ENCODE assay signal across 8 mouse cellular contexts in genomic region chr12:24893777-24894468, GRCm38 (mm10).
DNase-seq lines count a peak whose midpoint lies in the region; ATAC-seq and TF ChIP-seq lines count a peak whose summit lies in the region.

No protein-coding gene starts in this region.

- peaks cover 2% of the 10 kb centered on the region; the same call in 1 of the 2 replicates for H3K36me3 ChIP-seq in heart, adult 2 months (ENCODE audit: control insufficient read depth, insufficient read depth, low read length)
- H3K36me3 ChIP-seq in kidney, adult 2 months (ENCODE audit: control insufficient read depth, insufficient read depth, low read length) = no peaks in the 10 kb centered on the region
- no peaks in the 10 kb centered on the region; the same call in 1 of the 2 replicates for H3K36me3 ChIP-seq in midbrain, embryonic 11.5 days (ENCODE audit: control insufficient read depth, insufficient read depth, low read length)
- no peaks in the 10 kb centered on the region for H3K36me3 ChIP-seq in testis, adult 2 months (ENCODE audit: control insufficient read depth, insufficient read depth, low read length)

- DNase-seq in adrenal gland, postnatal 36 days = peak; percentile 49 to 56
- peak; percentile 74 for DNase-seq in embryo, embryonic 10 days (ENCODE audit: low spot score)
- peak; percentile 21 to 23 for DNase-seq in heart, adult 2 months
- peak; percentile 80 for DNase-seq in kidney, adult 2 months
- peak; percentile 69 for DNase-seq in left cerebral cortex, postnatal 4 days
- peak; percentile 89 for DNase-seq in midbrain, embryonic 11.5 days (ENCODE audit: low spot score, missing footprints)
- DNase-seq in urinary bladder, postnatal 10 days (ENCODE audit: low spot score) = no peak

- ATAC-seq in midbrain, embryonic 11.5 days (ENCODE audit: low FRiP score) = peak; percentile 87

- H3K9me3 ChIP-seq in midbrain, embryonic 11.5 days (ENCODE audit: control insufficient read depth, low read length) = no peaks in the 10 kb centered on the region

- 37% methylated on average over 10 of the region's 10 CpGs for WGBS in heart, adult 2 months
- 22% methylated on average over 10 of the region's 10 CpGs for WGBS in kidney, adult 2 months
- WGBS in midbrain, embryonic 11.5 days = 27% methylated on average over 10 of the region's 10 CpGs

- H3K9ac ChIP-seq in heart, adult 2 months (ENCODE audit: low read depth, low read length) = no peak overlapping the region
- H3K9ac ChIP-seq in midbrain, embryonic 11.5 days (ENCODE audit: low read length) = 0 out of 2 replicates have a peak overlapping the region, but pooled peaks have one; percentile 29

- H3K27me3 ChIP-seq in heart, adult 2 months (ENCODE audit: control insufficient read depth, insufficient read depth, low read length) = no peaks in the 10 kb centered on the region
- H3K27me3 ChIP-seq in kidney, adult 2 months (replicated peaks; ENCODE audit: control insufficient read depth, insufficient read depth, low read length) = no peaks in the 10 kb centered on the region
- H3K27me3 ChIP-seq in midbrain, embryonic 11.5 days (ENCODE audit: control insufficient read depth, insufficient read depth, low read length) = no peaks in the 10 kb centered on the region
- H3K27me3 ChIP-seq in testis, adult 2 months (ENCODE audit: control insufficient read depth, insufficient read depth, low read length) = no peaks in the 10 kb centered on the region

- H3K4me1 ChIP-seq in heart, adult 2 months (ENCODE audit: control insufficient read depth, insufficient read depth, low read length) = peaks cover 11% of the 10 kb centered on the region
- peaks cover 21% of the 10 kb centered on the region for H3K4me1 ChIP-seq in kidney, adult 2 months (ENCODE audit: control insufficient read depth, insufficient read depth, low read length)
- H3K4me1 ChIP-seq in midbrain, embryonic 11.5 days (ENCODE audit: control insufficient read depth, insufficient read depth, low read length) = peaks cover 12% of the 10 kb centered on the region
- H3K4me1 ChIP-seq in testis, adult 2 months (ENCODE audit: control insufficient read depth, insufficient read depth, low read length) = peaks cover 5% of the 10 kb centered on the region

- intact Hi-C loops in heart, adult 2 months (cut with DNase I) = loop anchor here (2.0 kb wide), 1 partner anchor 17 kb away; no protein-coding TSS in a partner anchor
- intact Hi-C loops in left cerebral cortex, postnatal 4 days (cut with DNase I) = no loop called here

- no peak for TF ChIP-seq CTCF in heart, adult 2 months (IDR thresholded peaks at IDR 0.05)
- no peak for TF ChIP-seq CTCF in kidney, adult 2 months (conservative IDR thresholded peaks at IDR 0.05; ENCODE audit: insufficient read depth, insufficient read length, low read depth, low read length)
- TF ChIP-seq CTCF in testis, adult 2 months (IDR thresholded peaks at IDR 0.05; ENCODE audit: control insufficient read depth, insufficient read depth, insufficient replicate concordance, low read depth, low read length) = no peak

- no peak overlapping the region for H3K4me3 ChIP-seq in heart, adult 2 months
- no peak overlapping the region for H3K4me3 ChIP-seq in kidney, adult 2 months (ENCODE audit: insufficient read depth, low read depth, low read length)
- no peak overlapping the region for H3K4me3 ChIP-seq in midbrain, embryonic 11.5 days (ENCODE audit: low read depth, low read length)
- H3K4me3 ChIP-seq in testis, adult 2 months (ENCODE audit: control insufficient read depth, low read depth, low read length) = no peak overlapping the region

- TF ChIP-seq POLR2A in heart, adult 2 months (IDR thresholded peaks at IDR 0.05; ENCODE audit: insufficient read depth, low read depth, low read length) = no peak
- TF ChIP-seq POLR2A in kidney, adult 2 months (IDR thresholded peaks at IDR 0.05; ENCODE audit: low read depth, low read length) = no peak
- no peak for TF ChIP-seq POLR2A in testis, adult 2 months (IDR thresholded peaks at IDR 0.05; ENCODE audit: control insufficient read depth, low read depth, low read length)

- no peaks in the 10 kb centered on the region for H3K79me2 ChIP-seq in heart, adult 2 months (replicated peaks; ENCODE audit: control insufficient read depth, insufficient read depth, low read length)

- H3K27ac ChIP-seq in heart, adult 2 months = no peak overlapping the region
- peak overlapping the region; percentile 26 for H3K27ac ChIP-seq in kidney, adult 2 months (ENCODE audit: insufficient read depth, low read depth, low read length)
- H3K27ac ChIP-seq in midbrain, embryonic 11.5 days (ENCODE audit: low read depth, low read length) = peak overlapping the region; percentile 49; the same call in 1 of the 2 replicates
- peak overlapping the region; percentile 51; the same call in 1 of the 2 replicates for H3K27ac ChIP-seq in testis, adult 2 months (ENCODE audit: control insufficient read depth, insufficient read depth, low read depth, low read length)

- peak overlapping the region; percentile 11; the same call in 1 of the 2 replicates for H3K4me2 ChIP-seq in midbrain, embryonic 11.5 days

- TF ChIP-seq EP300 in heart, adult 2 months (IDR thresholded peaks at IDR 0.05; ENCODE audit: insufficient read depth, low read depth, low read length) = no peak
